Mouse (Mus musculus) left cerebral cortex, postnatal 4 days (tissue): ENCODE measurements around the gene H2al2a. TPM values are rescaled to one million over a fixed set of nuclear protein-coding genes. Genes with fewer than 3 reads are reported as not detected.
"Not testable (repeated sequence)": the region's sequence is repeated elsewhere in the genome, so short reads cannot be mapped to it uniquely, and the experiment has no call there.

Source experiments
- DNase-seq: peaks from one replicate; pipeline ENCODE4 v3.0.0-alpha.2; 2022
- intact Hi-C: fragments of 180-260 bp; cut with DNase I; formaldehyde crosslinking; loops from one replicate; pipeline ENCODE4 v1.15.1; 2025
- total RNA-seq, 2 experiments: library from RNA; stranded (reverse); gene quantifications; 2 replicates each; pipeline ENCODE4 v1.2.3; 2021

Gene H2al2a
- total RNA-seq, 2 experiments from 2014 or later, result not detected

GRCm38 (mm10) chr2:17978706-17979105 lies 18.1 kb downstream of the H2al2a start:
- intact Hi-C loops, result no loop called here

DNA sequence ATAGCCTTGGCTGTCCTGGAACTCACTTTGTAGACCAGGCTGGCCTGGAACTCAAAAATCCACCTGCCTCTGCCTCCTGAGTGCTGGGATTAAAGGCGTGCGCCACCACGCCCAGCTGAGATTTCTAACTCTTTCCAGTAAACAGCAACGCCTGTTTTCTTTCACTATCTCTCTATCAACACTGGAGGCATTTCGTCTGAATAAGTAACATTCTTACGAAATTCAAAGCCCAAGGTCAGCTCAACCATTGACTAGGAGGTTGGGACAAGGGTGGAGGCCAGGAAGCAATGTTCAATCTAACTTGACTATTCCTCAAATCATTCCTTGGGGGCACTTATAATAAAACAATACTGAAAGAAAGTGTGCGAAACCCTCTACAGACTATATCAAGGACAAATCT lies 18.5 kb downstream of the H2al2a start:
- intact Hi-C loops, DNase-seq: not testable (repeated sequence)

More at GRCm38 (mm10) chr2:17978706-17979105, 18.1 kb downstream of the H2al2a start:
- DNase-seq, result no peak

DNA sequence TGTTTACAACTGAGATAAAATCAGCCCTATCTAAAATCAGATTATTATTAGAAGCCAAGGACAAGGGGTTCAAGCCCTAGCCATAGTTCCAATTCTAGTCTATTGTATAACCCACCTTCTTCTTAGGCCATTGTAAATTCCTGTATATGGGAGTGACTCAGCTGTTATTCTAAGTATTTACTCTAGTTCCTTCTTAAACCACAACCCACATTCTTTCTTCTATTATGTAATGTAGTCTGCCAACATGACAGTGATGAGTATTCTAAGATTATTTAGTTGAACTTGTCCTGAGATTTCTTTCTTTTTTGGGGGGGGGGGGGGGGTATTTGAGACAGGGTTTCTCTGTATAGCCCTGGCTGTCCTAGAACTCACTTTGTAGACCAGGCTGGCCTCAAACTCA lies 19.1 kb downstream of the H2al2a start:
- DNase-seq, intact Hi-C loops: not testable (repeated sequence)

GRCm38 (mm10) chr2:17975601-17976327 lies 21.0 kb downstream of the H2al2a start:
- DNase-seq, result no peak
- intact Hi-C loops, result no loop called here

DNA sequence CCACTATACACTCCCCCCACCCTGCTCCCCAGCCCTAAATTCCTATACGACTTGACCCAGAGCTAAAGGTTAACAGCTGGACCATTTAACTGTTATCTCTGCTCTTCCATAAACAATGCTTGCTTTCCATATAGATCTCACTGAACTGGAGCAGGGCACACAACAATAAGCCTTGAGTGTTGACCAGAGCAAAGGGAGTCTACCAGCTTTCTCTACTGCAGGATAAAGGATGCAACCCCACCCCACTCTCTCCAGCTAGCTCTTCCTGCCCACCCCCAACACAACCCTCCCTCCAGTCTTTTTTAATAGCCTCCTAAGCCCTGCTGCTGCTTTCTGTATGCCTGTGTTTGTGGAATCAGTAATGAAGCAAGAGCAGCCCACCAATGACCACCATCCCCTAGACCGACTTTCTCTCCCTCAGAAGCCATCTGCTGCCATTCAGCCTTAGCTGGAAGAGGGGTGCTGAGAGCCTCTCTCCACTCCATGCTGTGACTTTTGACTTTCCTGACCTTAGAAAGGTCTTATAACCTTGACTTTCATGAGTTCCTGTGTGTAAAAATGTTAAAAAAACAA lies 22.8 kb downstream of the H2al2a start:
- intact Hi-C loops, result no loop called here
- no peak for DNase-seq

DNA sequence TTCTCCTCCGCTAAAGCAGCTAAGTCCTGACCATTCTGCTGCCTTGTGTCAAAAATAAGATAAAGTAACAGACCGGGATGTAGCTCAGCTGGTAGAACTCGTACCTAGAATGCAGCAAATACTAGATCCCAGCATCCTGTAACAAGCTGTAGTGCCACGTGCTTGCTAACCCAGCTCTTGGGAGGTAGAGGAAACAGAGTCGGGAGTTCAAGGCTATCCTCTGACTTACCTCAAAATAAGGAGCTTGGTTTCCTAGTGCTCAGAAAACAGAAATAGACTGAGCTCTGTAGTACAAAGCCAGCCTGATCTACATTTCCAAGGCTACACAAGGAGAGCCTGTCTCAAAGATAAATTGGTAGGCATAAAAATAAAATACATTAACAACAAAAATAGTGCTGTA lies 23.5 kb downstream of the H2al2a start:
- intact Hi-C loops, result no loop called here
- no peak for DNase-seq

- no peak for DNase-seq
- intact Hi-C loops, result no loop called here
These were observed 23.9 kb downstream of the H2al2a start for GRCm38 (mm10) chr2:17972843-17973242.

- intact Hi-C loops, result no loop called here
- DNase-seq, result no peak
These were observed 25.4 kb downstream of the H2al2a start for GRCm38 (mm10) chr2:17971407-17971806.

DNA sequence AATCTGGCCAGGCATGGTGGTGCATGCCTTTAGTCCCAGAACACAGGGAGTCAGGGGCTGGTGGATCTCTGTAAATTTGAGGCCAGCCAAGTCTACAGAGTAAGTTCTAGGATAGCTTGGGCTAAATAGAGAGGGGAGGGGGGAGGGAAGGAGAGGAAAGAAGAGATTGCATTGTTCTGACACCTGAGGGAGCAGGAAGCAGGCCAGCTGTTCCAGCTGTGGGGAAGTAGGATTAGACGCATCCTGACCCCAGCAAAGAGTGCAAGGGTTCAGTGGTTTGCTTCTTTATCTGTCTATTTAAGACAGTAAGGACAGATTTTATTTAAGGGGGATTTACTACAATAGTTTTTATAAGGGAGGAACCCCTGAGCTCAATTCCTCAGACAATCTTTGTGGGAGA lies 26.1 kb downstream of the H2al2a start:
- intact Hi-C loops, result no loop called here
- DNase-seq, result no peak

DNA sequence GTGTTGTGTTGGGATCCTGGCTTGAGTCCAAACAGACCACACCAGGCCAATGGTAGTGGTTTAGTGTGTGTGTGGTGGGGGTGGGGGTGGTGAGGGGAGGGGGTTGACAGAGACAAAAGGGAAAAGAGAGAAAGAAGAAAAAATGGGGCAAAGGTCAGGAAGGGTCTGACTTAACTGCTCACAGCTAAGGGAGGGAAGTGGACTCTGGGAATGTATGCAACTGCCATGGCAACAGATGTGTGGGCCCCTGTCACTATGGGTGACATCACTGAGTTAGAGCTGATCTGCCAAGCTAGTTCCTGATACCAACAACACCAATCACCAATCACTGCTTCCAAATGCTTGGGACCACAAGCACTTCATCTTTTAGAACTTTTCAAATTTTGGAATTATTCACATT lies 26.6 kb downstream of the H2al2a start:
- intact Hi-C loops, result no loop called here
- no peak for DNase-seq

- DNase-seq, result no peak
- intact Hi-C loops, result no loop called here
These were observed 28.2 kb downstream of the H2al2a start for GRCm38 (mm10) chr2:17968571-17968970.

DNA sequence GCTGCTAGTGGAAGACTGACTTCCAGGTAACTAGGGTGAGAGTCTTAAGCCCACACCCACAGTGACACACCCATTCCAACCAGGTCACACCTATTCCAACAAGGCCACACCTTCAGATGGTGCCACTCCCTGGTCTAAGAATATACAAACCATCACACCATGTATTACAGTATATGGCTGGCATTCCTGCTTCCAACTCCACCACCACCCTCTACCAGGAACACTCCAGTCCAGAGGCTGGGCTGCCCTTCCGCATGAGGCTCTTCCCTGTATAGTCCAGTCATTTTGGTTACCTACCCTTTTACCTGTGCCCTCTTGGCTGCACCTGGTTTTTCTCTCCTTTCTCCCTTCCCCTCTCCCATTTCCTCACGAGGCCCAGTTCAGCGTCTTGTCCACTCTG lies 28.7 kb downstream of the H2al2a start:
- intact Hi-C loops, result not testable (repeated sequence)

DNA sequence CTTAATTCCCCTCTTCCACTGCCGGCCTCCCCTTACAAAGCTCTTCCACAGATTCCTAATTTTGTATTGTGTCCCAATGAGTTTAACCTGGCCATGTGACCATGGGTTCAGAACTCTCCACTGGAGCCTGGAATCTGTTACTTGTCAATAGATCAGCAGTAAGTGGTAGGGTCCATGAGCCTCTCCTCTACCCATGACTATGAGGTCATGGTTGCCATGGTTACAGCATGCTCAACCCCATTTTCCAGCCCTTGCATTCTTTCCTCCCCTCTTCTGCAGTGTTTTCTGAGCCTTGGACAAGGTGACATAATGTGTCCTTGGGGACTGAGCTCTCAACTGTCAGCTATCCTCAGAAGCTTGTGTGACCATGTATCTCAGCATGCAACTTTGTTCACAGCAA lies 37.3 kb downstream of the H2al2a start:
- DNase-seq, result no peak
- intact Hi-C loops, result no loop called here

More for the DNA sequence above, 28.7 kb downstream of the H2al2a start:
- not testable (repeated sequence) for DNase-seq

GRCm38 (mm10) chr2:17946875-17947274 lies 49.9 kb downstream of the H2al2a start:
- intact Hi-C loops, result no loop called here
- no peak for DNase-seq

Other genes starting within 250 kb of the H2al2a start
- 1 to 10 TPM; 3.2 to 5.2 TPM for gene A930004D18Rik, start 40.8 kb upstream of the H2al2a start, total RNA-seq
- 10 to 100 TPM; 11.6 to 13.9 TPM for gene Skida1, start 52.1 kb upstream of the H2al2a start, total RNA-seq
- gene Mllt10, start 58.3 kb upstream of the H2al2a start, total RNA-seq, result 10 to 100 TPM; 50.4 to 59.6 TPM